In genomic region chr4:126465843-126466242, GRCm38 (mm10) we compare ENCODE assay signal across 8 mouse cellular contexts. TPM values are rescaled to one million over a fixed set of nuclear protein-coding genes. Genes with fewer than 3 reads are reported as not detected.
A peak's percentile ranks its signal among the peaks of the same experiment; 100 is the strongest.
DNase-seq lines count a peak whose midpoint lies in the region; ATAC-seq lines count a peak whose summit lies in the region.

No protein-coding gene starts in this region.

- peak overlapping the region; percentile 14; the same call in 1 of the 2 replicates for H3K4me2 ChIP-seq in heart, embryonic 16.5 days (ENCODE audit: low read depth, low read length)
- peak overlapping the region; percentile 3; the same call in 1 of the 2 replicates for H3K4me2 ChIP-seq in limb, embryonic 11.5 days (ENCODE audit: low read depth, severe bottlenecking)
- H3K4me2 ChIP-seq in neural tube, embryonic 12.5 days (replicated peaks), result peak overlapping the region; percentile 74

- peak; percentile 87 for DNase-seq in embryo, embryonic 10 days (ENCODE audit: low spot score)
- DNase-seq in limb, embryonic 11.5 days (ENCODE audit: low spot score), result peak; percentile 45
- DNase-seq in urinary bladder, postnatal 14 days (ENCODE audit: low spot score), result no peak
- no peak for DNase-seq in spleen, adult 12 weeks (ENCODE audit: low spot score)

- H3K27me3 ChIP-seq in megakaryocyte, embryonic 14.5 days (replicated peaks), result no peaks in the 10 kb centered on the region
- no peaks in the 10 kb centered on the region for H3K27me3 ChIP-seq in heart, embryonic 16.5 days (ENCODE audit: control insufficient read depth, insufficient read depth, low read length)
- H3K27me3 ChIP-seq in limb, embryonic 11.5 days (ENCODE audit: control insufficient read depth, insufficient read depth, low read length), result no peaks in the 10 kb centered on the region
- no peaks in the 10 kb centered on the region for H3K27me3 ChIP-seq in neural tube, embryonic 12.5 days (replicated peaks)

- peaks cover 60% of the 10 kb centered on the region for H3K4me1 ChIP-seq in megakaryocyte, embryonic 14.5 days
- peaks cover 22% of the 10 kb centered on the region for H3K4me1 ChIP-seq in heart, embryonic 16.5 days (ENCODE audit: control insufficient read depth, insufficient read depth, low read length)
- H3K4me1 ChIP-seq in limb, embryonic 11.5 days (ENCODE audit: control insufficient read depth, insufficient read depth, low read length), result peaks cover 13% of the 10 kb centered on the region
- H3K4me1 ChIP-seq in neural tube, embryonic 12.5 days, result peaks cover 47% of the 10 kb centered on the region

- H3K4me3 ChIP-seq in megakaryocyte, embryonic 14.5 days (replicated peaks), result peak overlapping the region; percentile 54
- no peak overlapping the region for H3K4me3 ChIP-seq in heart, embryonic 16.5 days (ENCODE audit: low read length)
- H3K4me3 ChIP-seq in limb, embryonic 11.5 days (ENCODE audit: low read depth, low read length), result no peak overlapping the region
- peak overlapping the region; percentile 94 for H3K4me3 ChIP-seq in neural tube, embryonic 12.5 days

- no peak overlapping the region for H3K9ac ChIP-seq in heart, embryonic 16.5 days (ENCODE audit: low read length)
- no peak overlapping the region for H3K9ac ChIP-seq in limb, embryonic 11.5 days (ENCODE audit: low read length)
- H3K9ac ChIP-seq in neural tube, embryonic 12.5 days, result peak overlapping the region; percentile 97

- ATAC-seq in megakaryocyte, adult 5-6 weeks (ENCODE audit: poor library complexity, severe bottlenecking), result no peak
- ATAC-seq in heart, embryonic 16.5 days (replicated peaks; ENCODE audit: extremely low read depth, insufficient read depth, low FRiP score), result no peak; the same call in 1 of the 2 replicates
- peak; percentile 5; the same call in 1 of the 2 replicates for ATAC-seq in limb, embryonic 11.5 days (ENCODE audit: insufficient number of reproducible peaks, low FRiP score, low TSS enrichment, low read depth)
- peak; percentile 74 for ATAC-seq in neural tube, embryonic 12.5 days (ENCODE audit: low FRiP score, low read depth)

- WGBS in heart, embryonic 16.5 days, result 14% methylated on average over 8 of the region's 8 CpGs
- 6% methylated on average over 8 of the region's 8 CpGs for WGBS in limb, embryonic 11.5 days
- WGBS in neural tube, embryonic 12.5 days, result 3% methylated on average over 8 of the region's 8 CpGs

- H3K27ac ChIP-seq in heart, embryonic 16.5 days (ENCODE audit: low read length), result no peak overlapping the region
- no peak overlapping the region for H3K27ac ChIP-seq in limb, embryonic 11.5 days (replicated peaks; ENCODE audit: low read depth, low read length)
- H3K27ac ChIP-seq in neural tube, embryonic 12.5 days, result peak overlapping the region; percentile 93

- peaks cover 16% of the 10 kb centered on the region for H3K36me3 ChIP-seq in megakaryocyte, embryonic 14.5 days (replicated peaks; ENCODE audit: low read length)
- no peaks in the 10 kb centered on the region for H3K36me3 ChIP-seq in heart, embryonic 16.5 days (ENCODE audit: control insufficient read depth, insufficient read depth)
- H3K36me3 ChIP-seq in limb, embryonic 11.5 days (ENCODE audit: control insufficient read depth, insufficient read depth, low read length), result no peaks in the 10 kb centered on the region; the same call in 1 of the 2 replicates
- H3K36me3 ChIP-seq in neural tube, embryonic 12.5 days, result peaks cover 2% of the 10 kb centered on the region; the same call in 1 of the 2 replicates

- no peaks in the 10 kb centered on the region for H3K9me3 ChIP-seq in megakaryocyte, embryonic 14.5 days
- no peaks in the 10 kb centered on the region for H3K9me3 ChIP-seq in heart, embryonic 16.5 days (replicated peaks; ENCODE audit: control insufficient read depth, low read length)
- H3K9me3 ChIP-seq in limb, embryonic 11.5 days (ENCODE audit: control insufficient read depth, low read length), result no peaks in the 10 kb centered on the region
- H3K9me3 ChIP-seq in neural tube, embryonic 12.5 days, result no peaks in the 10 kb centered on the region

RNA-seq across cellular contexts. Expression of gene Ago1, which starts 2.5 kb away (rescaled TPM):
- 2.3 and 3.6 TPM in 2 replicates for polyA plus RNA-seq in megakaryocyte, embryonic 14.5 days (2012; ENCODE audit: insufficient read depth, low replicate concordance)
- total RNA-seq in megakaryocyte, adult 5-6 weeks (2015), result 7.7 and 9.4 TPM in 2 replicates
- 10.7 and 11.4 TPM in 2 replicates for total RNA-seq in megakaryocyte, adult 5-6 weeks (2017)
- polyA plus RNA-seq in heart, embryonic 16.5 days (2015; fragmentation: Nextera tagmentation; extraction: Ambion mirVana), result 2.1 and 2.3 TPM in 2 replicates
- polyA plus RNA-seq in limb, embryonic 11.5 days (2014; fragmentation: Nextera tagmentation; extraction: Ambion mirVana), result 7.8 and 8.7 TPM in 2 replicates
- polyA plus RNA-seq in neural tube, embryonic 12.5 days (2016; fragmentation: Nextera tagmentation; extraction: Ambion mirVana), result 18.4 and 19.7 TPM in 2 replicates

RNA-seq across cellular contexts. Expression of gene Ago3, which starts 36.5 kb away (rescaled TPM):
- polyA plus RNA-seq in megakaryocyte, embryonic 14.5 days (2012; ENCODE audit: insufficient read depth, low replicate concordance), result 0.02 and 4.4 TPM in 2 replicates
- 10.0 and 11.2 TPM in 2 replicates for total RNA-seq in megakaryocyte, adult 5-6 weeks (2015)
- total RNA-seq in megakaryocyte, adult 5-6 weeks (2017), result 6.1 and 8.4 TPM in 2 replicates
- polyA plus RNA-seq in heart, embryonic 16.5 days (2015; fragmentation: Nextera tagmentation; extraction: Ambion mirVana), result 11.4 and 13.4 TPM in 2 replicates
- polyA plus RNA-seq in limb, embryonic 11.5 days (2014; fragmentation: Nextera tagmentation; extraction: Ambion mirVana), result 11.9 and 14.8 TPM in 2 replicates
- 17.2 and 18.6 TPM in 2 replicates for polyA plus RNA-seq in neural tube, embryonic 12.5 days (2016; fragmentation: Nextera tagmentation; extraction: Ambion mirVana)

Comparison
In these comparisons a context has a peak if more than half of its experiments do, and no peak if none do; other contexts are left out.
1. H3K4me3 ChIP-seq: peak in megakaryocyte, embryonic 14.5 days (single experiment) and neural tube, embryonic 12.5 days (single experiment); none in heart, embryonic 16.5 days (single experiment) and limb, embryonic 11.5 days (single experiment).
2. ATAC-seq: peak in limb, embryonic 11.5 days (single experiment) and neural tube, embryonic 12.5 days (single experiment); none in megakaryocyte, adult 5-6 weeks (single experiment) and heart, embryonic 16.5 days (single experiment).
3. DNase-seq: peak in embryo, embryonic 10 days (single experiment) and limb, embryonic 11.5 days (single experiment); none in urinary bladder, postnatal 14 days (single experiment) and spleen, adult 12 weeks (single experiment).
4. H3K4me2 ChIP-seq: peak in every context shown above with its lines; median percentile 74 in neural tube, embryonic 12.5 days; 14 in heart, embryonic 16.5 days; 3 in limb, embryonic 11.5 days.